Mouse (Mus musculus) 416B (cell line): Measurements from ENCODE around the gene Arhgef12.
"Not testable (repeated sequence)": the region's sequence is repeated elsewhere in the genome, so short reads cannot be mapped to it uniquely, and the experiment has no call there.

ENCODE experiments used
- DNase-seq: peaks from one replicate; pipeline ENCODE4 v3.0.0; 2011; ENCODE audit warnings: low read depth

Gene Arhgef12

DNA sequence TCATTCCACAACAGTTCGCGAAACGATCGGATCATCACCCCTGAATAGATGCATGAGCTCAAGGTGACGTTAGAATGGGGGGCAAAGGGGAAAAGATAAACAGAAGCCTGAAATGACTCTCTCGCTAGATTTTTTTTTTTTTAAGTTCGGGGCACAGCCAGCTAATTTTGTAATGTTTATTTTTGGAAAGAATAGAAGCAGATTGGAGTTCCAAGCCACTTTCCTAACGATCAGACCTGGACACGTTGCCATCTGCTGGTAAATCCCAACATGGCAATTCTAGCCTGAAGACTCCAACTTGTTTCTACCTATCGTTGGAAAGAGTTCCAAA, at the start of gene Arhgef12:
Gene Arhgef12, minus strand, starts transcription at position 53 of the 331 bp plus-strand sequence.
- DNase-seq, result peak; percentile 44

DNA sequence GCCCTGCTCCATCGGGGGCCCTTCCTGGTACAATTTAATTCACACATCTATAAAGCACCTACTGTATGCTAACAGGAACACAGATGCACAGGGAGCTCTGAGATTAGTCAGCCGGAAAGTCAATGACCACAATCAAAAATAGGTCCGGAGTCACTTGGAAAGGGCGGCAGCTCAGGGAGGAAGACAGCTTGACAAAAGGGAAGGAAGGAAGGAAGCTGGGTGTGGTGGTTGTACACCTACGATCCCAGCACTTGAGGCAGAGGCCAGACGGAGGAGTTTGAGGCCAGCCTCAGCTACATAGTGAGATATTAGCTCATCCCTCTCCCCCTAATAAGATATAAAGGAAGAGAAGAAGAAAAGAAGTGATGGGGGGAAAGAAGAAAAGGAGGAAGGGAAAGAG, 48.9 kb upstream of the Arhgef12 start:
- no peak for DNase-seq

DNA sequence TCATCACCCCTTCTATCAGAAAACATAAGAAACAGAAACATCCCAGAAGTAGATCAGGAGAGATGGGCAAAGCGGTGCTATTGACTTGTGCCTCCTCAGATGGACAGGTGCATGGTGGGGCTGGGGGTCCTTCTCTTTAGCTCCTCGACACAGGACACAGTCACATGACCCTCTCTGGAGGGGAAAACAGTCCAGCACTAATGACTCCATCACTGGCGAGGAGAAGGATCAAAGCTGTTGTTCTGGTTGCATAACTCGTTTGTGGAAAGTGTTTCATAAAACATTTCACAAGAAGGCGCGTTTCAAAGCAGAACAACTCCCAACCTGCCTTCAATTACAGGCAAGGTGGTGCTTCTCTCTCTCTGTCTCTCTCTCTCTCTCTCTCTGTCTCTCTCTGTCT, 44.7 kb upstream of the Arhgef12 start:
- DNase-seq, result peak; percentile 16

DNA sequence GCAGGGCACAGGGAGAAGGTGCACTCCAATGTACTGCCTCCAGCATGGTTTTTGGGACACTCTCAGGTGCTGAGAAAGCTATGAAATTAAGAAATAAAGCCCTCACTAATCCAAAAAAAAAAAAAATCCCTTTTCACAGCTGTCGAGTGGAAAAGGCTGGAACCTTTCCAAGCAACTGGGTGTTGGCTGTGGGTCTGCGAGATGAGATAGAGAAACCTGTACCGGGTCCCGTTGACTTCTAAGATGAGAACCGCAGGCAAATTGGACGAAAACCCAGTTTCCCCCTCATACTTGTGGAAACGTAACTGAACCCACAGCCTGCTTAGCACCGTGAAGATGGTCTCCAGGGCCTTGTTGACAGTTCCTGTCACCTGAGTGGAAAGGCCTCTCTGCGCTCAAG, 43.9 kb upstream of the Arhgef12 start:
- DNase-seq, result no peak

- no peak for DNase-seq
Measured at GRCm38 (mm10) chr9:43150075-43150474, 43.0 kb upstream of the Arhgef12 start.

DNA sequence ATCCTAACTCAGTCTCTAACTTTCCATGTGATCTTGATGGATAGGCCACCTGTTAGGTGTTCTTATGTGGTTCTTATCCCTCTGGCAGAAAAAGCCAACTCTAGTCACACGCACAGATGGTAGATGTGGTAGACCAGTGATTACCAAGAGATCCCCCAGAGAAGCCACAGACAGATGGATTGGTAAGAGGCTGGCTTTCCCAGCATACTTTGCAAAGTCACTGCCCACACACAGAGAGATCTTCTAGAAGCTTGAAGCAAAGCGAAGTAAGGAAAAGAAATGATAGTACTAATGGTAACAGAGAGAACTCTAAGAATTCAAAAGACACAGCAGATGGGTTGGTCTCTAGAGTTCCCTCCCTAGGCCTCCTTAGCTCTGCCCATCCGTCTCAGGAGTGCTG, 42.5 kb upstream of the Arhgef12 start:
- DNase-seq, result no peak

GRCm38 (mm10) chr9:43145196-43145595, 38.2 kb upstream of the Arhgef12 start:
- no peak for DNase-seq

- peak; percentile 14 for DNase-seq
Measured at GRCm38 (mm10) chr9:43144206-43144810, 37.3 kb upstream of the Arhgef12 start.

GRCm38 (mm10) chr9:43141839-43142238, 34.8 kb upstream of the Arhgef12 start:
- peak; percentile 65 for DNase-seq

- no peak for DNase-seq
Measured at GRCm38 (mm10) chr9:43133525-43133924, 26.5 kb upstream of the Arhgef12 start.

- DNase-seq, result no peak
Measured at GRCm38 (mm10) chr9:43132380-43132779, 25.3 kb upstream of the Arhgef12 start.

GRCm38 (mm10) chr9:43131940-43132339, 24.9 kb upstream of the Arhgef12 start:
- DNase-seq, result no peak

DNA sequence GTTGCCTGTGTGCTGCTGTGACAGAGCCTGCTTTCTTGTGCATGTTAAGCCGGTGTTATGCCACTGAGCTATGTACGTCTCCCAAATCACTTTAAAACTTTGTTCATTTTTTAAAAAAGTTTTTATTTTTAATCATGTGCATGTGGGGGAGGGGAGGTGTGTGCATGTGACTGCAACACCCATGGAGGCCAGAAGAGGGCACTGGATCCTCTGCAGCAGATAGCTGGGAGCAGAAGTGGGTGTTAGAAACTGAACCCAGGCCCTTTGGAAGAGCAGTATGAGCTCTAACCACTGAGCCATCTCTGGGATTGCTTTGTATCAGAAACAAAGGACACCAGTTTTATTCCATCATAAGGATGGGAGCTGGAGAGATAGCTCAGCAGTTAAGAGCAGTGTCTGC, 23.6 kb upstream of the Arhgef12 start:
- no peak for DNase-seq

DNA sequence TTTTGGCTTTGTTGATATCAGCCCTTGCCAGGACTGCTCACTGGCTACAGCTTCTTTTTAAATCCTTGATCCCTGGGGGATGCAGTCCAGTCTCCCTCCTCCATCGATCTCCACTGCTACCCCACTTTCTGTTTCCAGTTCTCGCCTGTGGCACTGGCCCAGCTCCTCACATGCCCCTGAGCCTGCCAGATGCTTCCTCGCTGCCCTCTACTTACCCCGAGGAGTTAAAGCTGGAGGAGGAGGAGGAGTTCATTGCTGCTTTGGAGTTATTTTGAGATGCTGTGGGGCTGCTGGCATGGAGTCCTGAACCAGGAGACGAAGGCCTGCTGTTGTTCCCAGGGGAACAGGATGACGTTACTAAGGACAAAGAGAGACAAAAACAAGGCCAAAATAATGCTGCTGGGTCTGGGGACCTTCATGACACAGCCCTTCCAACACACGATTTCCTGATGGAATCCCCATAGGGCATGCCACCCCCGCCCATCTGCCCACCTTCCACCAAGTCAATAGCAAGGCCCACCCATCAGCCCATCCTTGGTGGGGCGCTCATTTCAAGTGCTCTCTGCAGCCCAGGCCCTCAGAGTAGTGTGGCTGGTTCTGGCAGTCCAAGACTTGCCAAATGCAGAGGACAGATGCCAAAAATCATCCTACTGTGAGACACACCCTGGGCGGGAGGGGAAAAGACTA, 20.2 kb upstream of the Arhgef12 start:
- no peak for DNase-seq

DNA sequence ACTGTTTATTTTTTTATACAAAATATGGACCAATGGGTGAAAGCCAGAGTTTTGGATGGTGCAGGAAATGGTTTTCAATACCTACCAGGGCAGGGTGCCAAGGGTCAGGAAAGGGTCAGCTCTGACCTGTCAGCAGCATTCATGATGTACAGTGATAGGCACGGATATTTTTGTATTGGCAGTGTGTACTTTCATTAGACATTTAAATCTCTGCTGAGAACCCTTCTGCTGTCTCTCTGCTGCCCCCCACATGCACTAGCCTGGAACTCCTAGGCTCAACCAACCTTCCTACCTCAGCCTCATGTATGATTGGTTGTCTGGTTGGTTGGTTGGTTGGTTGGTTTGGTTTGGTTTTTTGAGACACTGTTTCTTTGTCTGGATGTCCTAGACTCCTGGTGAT, 15.3 kb upstream of the Arhgef12 start:
- peak; percentile 26 for DNase-seq

- DNase-seq, result not testable (repeated sequence)
Measured at GRCm38 (mm10) chr9:43121948-43122347, 14.9 kb upstream of the Arhgef12 start.

GRCm38 (mm10) chr9:43116997-43117336, 9.9 kb upstream of the Arhgef12 start:
- DNase-seq, result no peak

DNA sequence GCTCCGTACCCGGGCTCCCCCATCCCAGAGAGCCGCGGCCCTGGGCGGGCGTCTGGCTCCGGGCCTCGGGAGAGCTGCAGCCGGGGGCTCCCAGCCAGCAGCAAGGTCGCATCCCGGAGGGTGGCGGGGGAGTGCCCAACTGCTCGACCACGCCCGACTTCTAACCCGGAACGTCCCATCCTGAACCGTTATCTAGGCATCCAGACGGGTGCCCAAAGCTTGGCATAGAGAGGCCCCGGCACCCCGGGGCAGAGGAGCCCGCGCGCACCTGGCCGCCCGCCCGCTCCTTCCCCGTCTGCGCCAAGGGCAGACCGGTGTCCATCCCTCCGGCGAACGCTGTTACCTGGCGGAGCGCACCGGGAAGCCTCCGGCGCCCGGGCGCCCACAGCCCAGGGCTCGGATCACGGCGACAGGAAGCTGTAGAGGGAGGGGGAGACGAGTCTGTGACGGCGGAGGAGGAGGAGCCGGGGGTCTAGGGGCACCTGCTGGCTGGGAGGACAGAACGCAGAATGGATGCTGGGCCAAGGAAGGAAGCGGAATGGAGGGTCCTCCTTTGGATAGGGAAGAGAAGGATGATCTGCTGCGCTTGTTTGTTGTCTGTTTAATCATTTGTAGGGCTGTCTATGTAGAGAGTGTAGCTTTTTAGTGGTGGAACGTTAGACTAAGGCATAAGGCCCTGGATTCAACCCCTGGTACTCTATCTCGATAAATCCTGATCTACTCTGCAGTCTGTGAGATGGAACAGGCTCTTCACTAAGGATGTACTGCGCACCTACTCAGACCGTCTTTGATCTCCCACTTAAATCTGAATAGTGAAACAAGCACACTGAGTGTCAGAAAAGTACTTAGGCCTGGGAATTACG, 9.3 kb upstream of the Arhgef12 start, which contains the start of gene Tmem136:
Gene Tmem136, minus strand, starts transcription at position 437 of the 863 bp plus-strand sequence.
- no peak for DNase-seq

DNA sequence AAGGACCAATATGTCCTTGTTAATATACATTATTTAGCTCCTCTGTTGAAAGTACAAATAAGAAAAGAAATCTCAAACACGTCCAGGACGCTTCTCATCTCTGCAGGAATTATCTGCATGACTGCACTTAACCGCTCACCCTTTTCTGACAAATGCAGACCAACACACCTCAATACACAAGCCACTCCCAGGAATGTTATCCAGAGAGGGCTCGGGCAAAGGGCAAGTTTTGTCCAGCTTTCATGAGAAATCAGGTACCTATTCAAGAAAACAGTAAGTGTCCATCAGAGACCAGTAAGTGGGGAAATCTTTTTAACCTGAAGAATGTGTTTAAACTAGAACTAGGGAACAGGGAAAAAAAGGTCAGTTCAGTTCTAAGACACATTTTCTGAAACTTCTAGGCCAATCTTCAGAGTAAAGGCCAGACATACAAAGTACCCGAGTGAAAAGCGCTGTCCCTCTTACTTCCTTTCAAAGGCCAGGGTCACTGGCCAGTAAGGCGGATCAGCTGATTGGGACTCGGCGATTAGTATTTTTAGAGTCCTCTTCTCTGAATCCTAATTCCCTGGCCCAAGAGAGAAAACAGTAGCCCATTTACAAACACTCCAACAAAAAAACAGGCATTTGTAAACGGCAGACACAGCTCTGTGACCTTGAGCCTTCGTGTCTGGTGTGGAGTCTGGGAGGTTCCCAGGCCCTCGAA, 8.5 kb upstream of the Arhgef12 start:
- DNase-seq, result no peak

DNA sequence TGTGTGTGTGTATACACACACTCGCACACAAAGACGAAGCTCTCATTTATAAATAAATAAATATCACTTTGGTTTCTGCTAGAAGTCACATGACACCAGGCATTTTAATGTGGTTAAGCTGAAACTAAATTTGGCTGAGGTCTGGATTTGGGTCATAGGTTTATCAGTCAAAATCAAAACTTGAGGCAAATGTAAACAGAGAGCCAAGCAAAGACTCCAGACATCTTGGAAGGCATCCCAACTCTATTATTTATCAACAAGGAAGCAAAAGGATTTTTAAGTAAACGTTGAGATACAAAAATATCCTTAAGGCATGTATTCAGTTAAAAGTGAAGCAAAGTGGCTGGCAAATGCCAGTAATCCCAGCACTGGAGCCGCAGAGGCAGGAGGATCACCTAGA, 7.8 kb upstream of the Arhgef12 start:
- no peak for DNase-seq

- DNase-seq, result no peak
Measured at GRCm38 (mm10) chr9:43110286-43110980, 3.4 kb upstream of the Arhgef12 start.

DNA sequence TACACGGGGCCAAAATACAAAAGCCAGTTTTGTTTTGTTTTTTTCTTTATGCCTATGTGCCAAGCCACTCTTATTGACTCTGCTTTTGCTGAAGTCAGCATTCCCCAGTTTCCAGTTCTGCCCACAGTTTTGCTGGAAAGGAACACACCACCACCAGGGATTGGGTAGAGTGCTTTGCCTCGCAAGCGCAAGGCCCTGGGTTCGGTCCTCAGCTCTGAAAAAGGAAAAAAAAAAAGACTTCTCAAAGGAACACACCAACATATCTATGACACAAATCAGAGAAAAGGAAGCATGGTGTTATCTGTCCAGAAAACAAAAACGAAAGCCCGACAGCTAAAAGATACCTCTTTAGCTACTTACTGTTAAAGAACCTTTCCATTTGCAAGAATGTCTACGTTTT, 2.1 kb upstream of the Arhgef12 start:
- no peak for DNase-seq
